Mouse (Mus musculus) right cerebral cortex, postnatal 25 days (tissue): ENCODE measurements at regions not wholly inside any gene's neighbourhood (a gene's known extent, or its start where the extent isn't known, plus 50 kb on each side); places are given as distances from the start of the nearest gene placed in this dataset.

Experiments
- DNase-seq: peaks from one replicate; pipeline ENCODE4 v3.0.0; 2022

DNA sequence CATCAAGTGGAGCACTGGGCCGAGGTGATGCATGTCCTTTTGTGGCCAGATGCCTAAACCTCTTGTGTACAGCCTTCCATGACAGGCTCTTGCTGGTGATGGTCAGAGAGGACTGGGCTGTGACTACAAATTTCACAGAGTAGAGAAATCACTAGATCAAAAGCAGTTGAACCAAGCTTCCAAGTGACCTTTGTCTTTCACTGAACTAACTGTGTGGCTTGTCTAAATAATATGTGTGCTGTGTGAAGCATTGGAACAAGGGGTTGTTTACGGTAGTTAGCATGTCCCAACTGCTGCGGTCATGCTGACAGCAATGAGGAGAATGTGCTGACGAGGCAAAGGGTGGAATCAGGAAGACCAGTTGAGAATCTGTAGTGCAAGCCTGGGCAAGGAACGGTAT, 55.3 kb upstream of the D16Ertd472e start:
- no peak for DNase-seq

DNA sequence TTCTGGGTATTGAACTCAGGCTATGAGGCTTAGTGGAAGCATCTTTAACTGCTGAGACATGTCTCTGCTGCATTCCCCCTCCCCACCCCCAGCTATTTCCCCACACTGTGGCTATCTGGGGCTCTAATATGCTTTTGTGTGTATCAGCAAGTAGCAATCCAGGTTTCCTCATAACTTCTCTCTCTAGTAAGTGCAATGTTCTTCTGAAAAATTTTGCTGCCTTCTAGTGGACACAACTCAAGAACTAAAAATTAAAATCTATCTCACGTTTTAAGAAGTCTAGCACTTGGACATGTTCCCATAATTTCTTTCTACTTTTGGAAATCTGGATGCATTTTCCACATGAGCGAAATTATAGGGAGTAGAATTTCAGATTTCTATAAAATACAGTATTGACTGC, 50.3 kb upstream of the D16Ertd472e start:
- DNase-seq = no peak
